Mouse (Mus musculus) neutrophil, adult 5-6 weeks (primary cell): ENCODE data around the gene Mfsd4b1. TPM values are rescaled to one million over a fixed set of nuclear protein-coding genes. Genes with fewer than 3 reads are reported as not detected.

Experiments used
- ATAC-seq: fragments of 151-379, 151-347 bp; 2 replicates; pipeline ENCODE4 v1.8.0; 2017; ENCODE audit warnings: mild to moderate bottlenecking, moderate TSS enrichment; ENCODE audit not compliant: insufficient number of reproducible peaks, poor library complexity, low FRiP score, severe bottlenecking; ENCODE audit errors: extremely low read depth
- total RNA-seq: library from RNA; stranded (forward); fragments of 200-1000 nt; gene quantifications from 2 replicates; pipeline ENCODE4 v1.2.3, GENCODE M21; 2017

Gene Mfsd4b1
- total RNA-seq, 1 experiment from 2014 or later: not detected

DNA sequence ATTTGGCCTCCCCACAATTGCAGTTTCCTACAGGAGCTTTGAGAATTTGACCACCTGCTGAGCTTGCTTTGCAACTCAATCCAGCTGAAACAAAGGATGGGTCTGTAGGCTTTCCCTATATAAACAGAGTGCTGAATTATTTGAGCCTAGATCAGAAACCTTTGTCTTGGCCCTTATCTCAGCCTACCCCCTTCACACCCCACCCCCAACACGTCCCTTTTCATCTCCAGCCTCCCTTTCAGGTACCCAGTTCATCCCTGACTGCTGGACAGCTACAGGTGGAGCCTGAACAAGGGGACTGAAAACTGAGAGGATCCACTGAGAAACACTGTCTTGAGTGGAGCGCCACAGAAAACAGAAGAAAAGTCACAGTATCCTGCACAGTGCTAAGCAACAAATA is 49.3 kb downstream of the Mfsd4b1 start:
- no peak for ATAC-seq

DNA sequence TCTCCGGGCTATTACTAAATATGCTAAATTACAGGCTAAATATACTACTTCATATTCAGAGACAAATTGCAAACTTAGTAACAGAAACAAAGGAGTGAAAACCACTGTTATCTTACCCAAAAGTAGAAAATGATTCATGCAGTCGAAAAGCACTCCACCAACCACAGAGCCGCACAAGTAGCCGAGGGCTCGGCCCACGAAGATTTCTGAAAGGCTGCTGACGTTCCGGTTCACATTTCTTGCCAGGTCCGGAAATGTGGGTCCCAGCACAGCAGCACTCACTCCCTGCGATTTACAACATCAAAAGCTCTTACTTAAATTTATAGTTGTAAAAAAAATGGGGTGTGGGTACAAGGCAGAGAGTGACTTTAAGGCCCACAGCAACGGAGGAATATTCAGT is 50.1 kb downstream of the Mfsd4b1 start:
- no peak for ATAC-seq

DNA sequence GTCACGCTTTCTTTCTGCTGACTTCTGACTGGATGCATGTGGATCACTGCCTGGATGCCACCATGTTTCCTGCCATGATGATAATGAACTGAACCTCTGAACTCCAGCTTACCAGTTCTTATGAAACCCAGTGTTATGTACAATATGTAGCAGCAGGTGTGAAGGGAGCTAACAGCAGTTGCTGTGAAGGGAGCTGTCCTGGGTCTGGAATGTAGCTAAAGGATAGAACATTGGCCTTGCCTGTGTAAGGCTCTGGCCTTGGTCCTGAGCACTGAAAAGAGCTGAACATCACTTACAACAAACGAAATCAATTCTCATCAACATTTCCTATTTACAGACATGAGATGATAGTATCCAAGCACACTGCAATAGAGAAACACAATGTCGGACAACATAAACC is 57.6 kb downstream of the Mfsd4b1 start:
- ATAC-seq: no peak

DNA sequence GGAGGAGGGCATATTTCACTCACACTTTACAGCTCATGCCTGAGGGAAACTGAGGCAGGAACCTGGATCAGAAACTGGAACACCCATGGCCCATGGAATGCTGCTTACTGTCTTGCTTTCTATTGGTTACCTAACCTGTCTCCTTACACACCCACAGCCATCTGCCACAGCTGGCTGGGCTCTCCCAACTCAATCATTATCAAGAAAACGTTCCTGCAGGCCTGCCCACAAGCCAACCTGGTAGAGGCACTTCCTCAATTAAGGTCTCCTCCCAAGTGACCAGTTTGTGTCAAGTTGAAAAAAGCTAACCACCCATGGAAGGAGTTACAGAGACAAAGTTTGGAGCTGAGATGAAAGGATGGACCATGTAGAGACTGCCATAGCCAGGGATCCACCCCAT is 63.2 kb downstream of the Mfsd4b1 start:
- ATAC-seq: no peak

DNA sequence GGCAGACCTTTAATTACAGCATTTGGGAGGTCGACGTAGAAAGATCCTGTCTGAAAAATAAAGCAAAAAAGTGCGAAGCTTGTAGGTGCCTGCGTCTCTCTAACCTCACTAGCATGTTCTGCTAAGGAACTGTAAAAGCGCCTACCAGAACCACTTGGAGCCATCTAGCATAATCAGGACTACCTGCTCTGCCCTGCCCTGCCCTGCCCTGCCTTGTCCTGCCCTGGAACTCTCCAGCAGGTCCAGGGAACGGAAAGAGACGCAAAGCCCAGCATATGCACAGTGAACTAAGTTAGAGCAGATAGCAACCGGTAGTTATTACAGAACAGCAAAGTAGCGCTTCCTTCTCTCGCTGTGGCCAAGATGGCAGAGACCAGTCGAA is 64.6 kb downstream of the Mfsd4b1 start:
- ATAC-seq: no peak

DNA sequence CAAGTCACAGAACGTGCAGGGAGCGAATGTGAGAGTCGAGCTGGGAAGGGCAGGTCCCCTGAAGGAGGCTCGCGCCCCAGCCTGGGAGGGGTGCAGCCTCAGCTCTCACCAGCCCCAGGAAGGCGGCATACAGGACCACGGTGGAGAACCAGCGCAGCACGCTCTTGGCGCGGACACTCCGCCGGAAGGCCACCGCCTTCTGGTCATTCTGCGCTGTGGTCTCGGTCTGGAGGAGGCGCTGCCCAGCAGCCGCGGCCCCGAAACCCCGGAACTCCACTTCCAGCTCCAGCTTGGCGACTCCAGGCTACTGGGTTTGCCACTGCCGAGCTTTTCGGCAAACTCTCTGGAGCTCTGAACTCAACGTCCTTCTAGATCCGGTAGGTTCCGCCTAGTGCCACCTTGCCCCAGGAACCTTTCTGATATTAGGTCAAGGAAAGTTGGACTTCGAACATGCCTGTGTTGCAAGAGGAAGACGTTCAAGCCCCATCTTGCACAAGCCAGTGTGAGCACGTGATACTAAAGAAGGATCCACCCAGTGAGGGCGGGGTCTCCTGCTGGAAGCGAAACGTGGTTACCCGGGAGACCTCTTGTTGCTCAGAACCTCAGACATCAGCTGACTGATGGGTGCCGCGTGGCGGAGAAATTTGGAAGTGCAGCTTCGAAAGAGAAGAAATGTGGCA is 65.2 kb downstream of the Mfsd4b1 start, which contains the start of gene Mfsd4b3:
TSS of gene Mfsd4b3 (minus strand) at position 393 of the 680 bp plus-strand sequence.
- peak; percentile 98 for ATAC-seq

DNA sequence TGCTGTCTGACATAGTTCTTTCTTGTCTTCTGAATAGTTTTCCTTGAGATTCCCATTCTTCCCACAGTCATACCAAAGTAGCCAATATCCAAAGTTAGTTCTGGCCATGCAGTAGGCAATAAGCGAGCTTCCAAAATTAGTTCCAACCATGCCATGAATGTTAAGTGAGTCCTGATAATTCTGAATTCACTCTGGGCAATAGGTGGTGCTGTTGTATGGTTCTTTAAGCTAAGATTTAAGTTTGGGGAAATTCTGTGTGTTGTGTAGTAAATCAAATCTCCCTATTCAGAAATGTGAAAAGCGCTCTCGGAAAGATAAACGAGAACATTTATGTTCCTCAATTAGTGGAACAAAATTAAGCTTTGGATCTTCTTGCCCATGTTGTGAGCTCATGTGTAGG is 66.8 kb downstream of the Mfsd4b1 start:
- ATAC-seq: no peak

DNA sequence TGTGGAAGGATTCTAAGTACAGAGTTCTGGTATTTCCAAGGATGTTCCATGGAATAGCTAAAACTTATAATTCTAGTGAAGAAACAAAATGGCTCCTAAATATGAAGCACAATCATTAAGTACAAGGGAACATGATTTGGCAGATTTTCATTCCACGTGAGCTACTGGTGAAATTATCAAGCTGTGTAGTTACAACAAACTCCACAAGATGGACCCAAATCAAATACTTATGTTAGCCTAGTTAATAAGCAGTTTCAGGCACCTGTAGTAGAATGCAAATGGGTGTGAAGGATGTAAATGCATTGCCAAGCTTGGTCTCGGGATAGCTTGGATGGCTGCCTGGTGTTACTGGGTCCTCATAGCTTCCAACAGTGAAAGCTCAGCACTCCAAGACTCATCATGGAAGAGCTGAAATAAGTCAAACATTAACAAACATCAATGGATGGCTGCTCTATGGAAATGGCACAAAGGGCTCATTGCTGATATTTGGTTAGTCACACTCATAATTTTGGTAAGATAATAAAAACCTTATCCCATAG is 68.7 kb downstream of the Mfsd4b1 start:
- no peak for ATAC-seq

DNA sequence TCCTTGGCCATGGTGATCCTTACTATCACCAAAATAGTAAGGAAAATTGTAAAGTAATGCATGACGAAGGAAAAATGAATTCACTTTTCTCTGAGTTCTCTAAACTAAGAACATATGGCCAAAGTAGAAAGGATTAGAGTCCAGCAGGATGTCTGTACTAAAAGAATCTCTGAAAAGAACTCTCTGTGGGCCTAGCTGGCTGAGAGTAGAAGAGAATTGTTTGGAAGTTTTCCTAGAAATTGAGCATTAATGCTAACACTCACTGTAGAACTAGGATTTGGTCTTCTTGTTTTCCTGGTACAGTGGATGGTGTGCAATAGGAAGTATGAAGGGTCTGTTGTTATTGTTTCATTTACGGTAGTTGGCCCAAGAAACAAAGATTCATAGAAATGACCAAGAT is 69.9 kb downstream of the Mfsd4b1 start:
- no peak for ATAC-seq

Other genes with a start within 250 kb of the Mfsd4b1 start
- 1.0 and 1.4 TPM in 2 replicates for gene Mfsd4b4, start 126.0 kb downstream of the Mfsd4b1 start, total RNA-seq
- gene Mfsd4b2, start 98.3 kb downstream of the Mfsd4b1 start, total RNA-seq: not detected in 2 replicates
- gene Mfsd4b3, start 65.1 kb downstream of the Mfsd4b1 start, total RNA-seq: 1.1 and 2.0 TPM in 2 replicates
- 1.1 and 1.3 TPM in 2 replicates for gene Mfsd4b5, start 38.6 kb downstream of the Mfsd4b1 start, total RNA-seq
- gene Slc16a10, start 117.0 kb upstream of the Mfsd4b1 start, total RNA-seq: 6.8 and 6.9 TPM in 2 replicates
- 27.7 and 31.8 TPM in 2 replicates for gene Rpf2, start 221.8 kb upstream of the Mfsd4b1 start, total RNA-seq
- 47.5 and 59.8 TPM in 2 replicates for gene Gtf3c6, start 232.8 kb upstream of the Mfsd4b1 start, total RNA-seq